Mouse (Mus musculus) neural tube, embryonic 14.5 days (tissue): ENCODE results near the gene Slc20a1. TPM values are rescaled to one million over a fixed set of nuclear protein-coding genes. Genes with fewer than 3 reads are reported as not detected.

Experiments
- ATAC-seq: fragments of 200-750 bp; cut with Nextera tagmentation; 2 replicates; pipeline ENCODE4 v1.8.0; 2017; ENCODE audit warnings: low read depth, mild to moderate bottlenecking, moderate TSS enrichment, moderate library complexity
- H3K27ac ChIP-seq: fragments of 300-500 bp; sonication (generic); 2 replicates; pipeline ENCODE4 v1.5.1; 2014; ENCODE audit warnings: low read depth, mild to moderate bottlenecking, control low read depth, low read length, moderate library complexity, mixed read lengths
- H3K27me3 ChIP-seq: fragments of 300-500 bp; sonication (generic); 2 replicates; pipeline ENCODE4 v1.6.1; 2014; ENCODE audit warnings: low read length; ENCODE audit not compliant: control insufficient read depth, insufficient read depth
- H3K36me3 ChIP-seq: fragments of 300-500 bp; sonication (generic); 2 replicates; pipeline ENCODE4 v1.6.1; 2014; ENCODE audit warnings: low read length, mixed read lengths; ENCODE audit not compliant: control insufficient read depth, insufficient read depth
- H3K4me1 ChIP-seq: fragments of 300-500 bp; sonication (generic); 2 replicates; pipeline ENCODE4 v1.6.1; 2014; ENCODE audit warnings: low read length; ENCODE audit not compliant: control insufficient read depth, insufficient read depth
- H3K4me2 ChIP-seq: fragments of 300-500 bp; sonication (generic); 2 replicates; pipeline ENCODE4 v1.6.1; 2014; ENCODE audit warnings: mild to moderate bottlenecking, low read depth, low read length, control low read depth
- H3K4me3 ChIP-seq: fragments of 300-500 bp; sonication (generic); 2 replicates; pipeline ENCODE4 v1.5.1; 2014; ENCODE audit warnings: low read depth, low read length, control low read depth, mixed read lengths
- H3K9ac ChIP-seq: fragments of 300-500 bp; sonication (generic); replicated peaks from 2 replicates; pipeline ENCODE4 v1.6.1; 2014; ENCODE audit warnings: low read depth, mild to moderate bottlenecking, control low read depth, low read length, mixed read lengths
- H3K9me3 ChIP-seq: fragments of 300-500 bp; sonication (generic); 2 replicates; pipeline ENCODE4 v1.6.1; 2016; ENCODE audit warnings: low read length; ENCODE audit not compliant: control insufficient read depth
- WGBS: fragments of 180-500 bp; shearing (Covaris S2); extraction: QIAGEN DNeasy Blood & Tissue Kit; methylation state at CpG from one replicate; pipeline ENCODE4 v1.1.7; 2014; 5-methylcytosine and 5-hydroxymethylcytosine counted together
- polyA plus RNA-seq: library from polyadenylated mRNA; unstranded; fragments of >200 nt; fragmentation: Nextera tagmentation; extraction: Ambion mirVana; gene quantifications from 2 replicates; pipeline ENCODE4 v1.2.1, GENCODE M21; 2014

The Slc20a1 gene
- polyA plus RNA-seq, 1 experiment from 2014 or later, result 56.3 TPM

DNA sequence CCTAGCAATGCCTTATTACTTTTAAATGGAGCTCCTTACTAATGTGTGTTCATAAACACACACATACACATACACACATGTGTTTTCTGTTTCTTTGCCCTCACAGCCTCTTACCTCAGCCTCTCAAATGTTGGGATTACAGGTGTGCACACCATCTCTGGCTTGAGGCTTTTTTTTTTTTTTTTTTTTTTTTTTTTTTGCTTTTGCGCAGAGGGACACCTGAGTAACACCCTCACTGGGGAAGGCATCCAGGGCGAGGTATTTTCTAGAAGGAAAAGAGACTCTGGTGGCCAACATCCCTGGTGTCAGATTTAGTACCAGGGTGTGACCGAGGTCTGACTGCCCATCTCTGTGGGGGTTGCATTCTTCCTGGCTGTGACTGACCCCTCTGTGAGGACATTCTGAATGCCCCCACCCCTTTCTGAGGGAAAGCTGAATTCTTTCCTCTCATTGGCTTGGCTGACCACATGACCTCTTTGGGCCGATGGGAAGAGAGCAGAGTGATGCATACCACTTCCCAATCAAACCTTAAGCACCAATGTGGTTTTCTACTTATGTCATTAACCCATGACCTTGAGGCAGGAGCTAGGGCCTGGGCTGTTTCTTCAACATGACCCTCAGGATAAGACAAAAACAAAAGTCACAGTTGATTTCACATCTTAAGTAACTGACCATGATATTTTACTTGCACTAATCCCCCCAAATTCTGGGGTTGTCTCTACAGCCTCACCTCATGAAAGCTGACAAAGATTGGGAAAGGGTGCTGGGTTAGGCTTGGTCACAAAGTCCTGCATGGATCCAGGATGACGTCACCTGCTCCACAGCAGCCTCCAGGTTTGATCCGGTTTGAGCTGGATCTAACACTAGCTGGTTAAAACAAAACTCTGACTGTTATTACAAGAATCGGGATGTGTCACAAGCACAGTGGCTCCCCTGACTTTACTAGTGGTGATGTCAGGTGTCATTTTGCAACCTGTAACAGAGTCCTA lies 43.6 kb downstream of the Slc20a1 start:
- Histone ChIP-seq H3K4me2 (no peak overlapping the region), H3K9ac (no peak overlapping the region), H3K27ac (no peak overlapping the region), H3K27me3 (no peaks in the 10 kb centered on the region), H3K36me3 (no peaks in the 10 kb centered on the region), H3K4me1 (no peaks in the 10 kb centered on the region), H3K9me3 (no peaks in the 10 kb centered on the region), H3K4me3 (no peak overlapping the region)
- 63% methylated on average over 7 of the region's 7 CpGs for WGBS
- no peak for ATAC-seq

- no peak overlapping the region for H3K4me3 ChIP-seq
- 88% methylated on average over 4 of the region's 4 CpGs for WGBS
- H3K9ac ChIP-seq, result no peak overlapping the region
- H3K4me2 ChIP-seq, result no peak overlapping the region
- H3K9me3 ChIP-seq, result no peaks in the 10 kb centered on the region
- no peak overlapping the region for H3K27ac ChIP-seq
- ATAC-seq, result no peak
- no peaks in the 10 kb centered on the region for H3K27me3 ChIP-seq
- no peaks in the 10 kb centered on the region for H3K4me1 ChIP-seq
- H3K36me3 ChIP-seq, result no peaks in the 10 kb centered on the region
These were observed 44.4 kb downstream of the Slc20a1 start for GRCm38 (mm10) chr2:129243005-129243404.

DNA sequence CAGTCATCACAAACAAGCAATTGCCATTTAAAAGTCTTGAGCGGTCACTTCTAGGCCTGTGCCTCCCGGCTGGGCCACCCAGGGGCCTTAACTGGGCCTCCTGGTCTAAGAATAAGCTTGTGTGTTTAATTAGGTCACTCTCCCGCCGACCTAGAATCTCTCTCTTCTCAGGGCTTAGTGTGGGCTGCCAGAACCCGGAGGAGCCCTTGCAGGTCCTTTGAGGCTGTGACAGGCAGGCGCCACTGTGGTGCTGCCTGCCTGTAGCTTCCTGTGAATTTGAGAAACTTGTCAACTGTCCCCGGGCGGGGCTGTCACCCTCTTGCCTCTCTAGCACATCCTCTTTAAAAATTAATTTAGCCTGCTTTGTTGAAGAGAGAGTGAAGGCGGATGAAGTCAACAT lies 45.2 kb downstream of the Slc20a1 start:
- no peak overlapping the region for H3K27ac ChIP-seq
- no peaks in the 10 kb centered on the region for H3K36me3 ChIP-seq
- H3K4me2 ChIP-seq, result no peak overlapping the region
- H3K4me3 ChIP-seq, result no peak overlapping the region
- no peaks in the 10 kb centered on the region for H3K4me1 ChIP-seq
- H3K9me3 ChIP-seq, result no peaks in the 10 kb centered on the region
- 63% methylated on average over 9 of the region's 9 CpGs for WGBS
- no peak for ATAC-seq
- no peaks in the 10 kb centered on the region for H3K27me3 ChIP-seq
- no peak overlapping the region for H3K9ac ChIP-seq

- H3K27ac ChIP-seq, result no peak overlapping the region
- H3K4me1 ChIP-seq, result no peaks in the 10 kb centered on the region
- no peaks in the 10 kb centered on the region for H3K27me3 ChIP-seq
- 82% methylated on average over 20 of the region's 20 CpGs for WGBS
- no peak for ATAC-seq
- H3K36me3 ChIP-seq, result no peaks in the 10 kb centered on the region
- no peaks in the 10 kb centered on the region for H3K9me3 ChIP-seq
- no peak overlapping the region for H3K4me2 ChIP-seq
- H3K9ac ChIP-seq, result no peak overlapping the region
- H3K4me3 ChIP-seq, result no peak overlapping the region
These were observed 46.0 kb downstream of the Slc20a1 start for GRCm38 (mm10) chr2:129244446-129245120.

- WGBS, result 65% methylated on average over 5 of the region's 5 CpGs
- Histone ChIP-seq H3K9me3 (no peaks in the 10 kb centered on the region), H3K4me3 (no peak overlapping the region), H3K27me3 (no peaks in the 10 kb centered on the region), H3K36me3 (no peaks in the 10 kb centered on the region), H3K4me2 (no peak overlapping the region), H3K4me1 (no peaks in the 10 kb centered on the region), H3K27ac (no peak overlapping the region), H3K9ac (no peak overlapping the region)
- no peak for ATAC-seq
These were observed 47.1 kb downstream of the Slc20a1 start for GRCm38 (mm10) chr2:129245618-129246017.

DNA sequence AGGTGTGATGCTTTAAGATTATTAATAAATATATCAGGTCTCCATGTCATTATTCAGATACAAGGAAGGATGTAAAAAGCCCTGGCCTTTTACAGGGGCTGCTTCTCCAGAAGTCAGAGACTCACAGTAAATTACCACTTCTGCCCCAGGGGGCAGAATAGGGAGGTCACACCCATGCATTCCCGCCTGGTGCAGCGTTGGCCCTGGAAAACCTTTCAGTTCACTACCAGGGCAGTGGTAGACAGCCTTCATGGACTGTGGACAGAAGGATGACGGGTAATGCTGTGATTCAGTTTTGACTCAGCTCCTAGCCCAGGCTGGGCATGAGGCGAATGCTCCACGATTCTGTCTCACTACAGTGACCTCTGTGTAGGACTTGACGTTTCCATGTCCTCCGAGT lies 47.9 kb downstream of the Slc20a1 start:
- H3K4me1 ChIP-seq, result no peaks in the 10 kb centered on the region
- WGBS, result 79% methylated on average over 7 of the region's 7 CpGs
- H3K27me3 ChIP-seq, result no peaks in the 10 kb centered on the region
- H3K27ac ChIP-seq, result no peak overlapping the region
- no peaks in the 10 kb centered on the region for H3K9me3 ChIP-seq
- no peak overlapping the region for H3K9ac ChIP-seq
- no peak overlapping the region for H3K4me3 ChIP-seq
- no peaks in the 10 kb centered on the region for H3K36me3 ChIP-seq
- H3K4me2 ChIP-seq, result no peak overlapping the region
- ATAC-seq, result no peak

- Histone ChIP-seq H3K4me3 (no peak overlapping the region), H3K4me2 (no peak overlapping the region), H3K9me3 (no peaks in the 10 kb centered on the region), H3K36me3 (no peaks in the 10 kb centered on the region), H3K27ac (no peak overlapping the region), H3K4me1 (no peaks in the 10 kb centered on the region), H3K9ac (no peak overlapping the region), H3K27me3 (no peaks in the 10 kb centered on the region)
- ATAC-seq, result no peak
- WGBS, result 95% methylated on average over 12 of the region's 12 CpGs
These were observed 48.4 kb downstream of the Slc20a1 start for GRCm38 (mm10) chr2:129246924-129247323.

DNA sequence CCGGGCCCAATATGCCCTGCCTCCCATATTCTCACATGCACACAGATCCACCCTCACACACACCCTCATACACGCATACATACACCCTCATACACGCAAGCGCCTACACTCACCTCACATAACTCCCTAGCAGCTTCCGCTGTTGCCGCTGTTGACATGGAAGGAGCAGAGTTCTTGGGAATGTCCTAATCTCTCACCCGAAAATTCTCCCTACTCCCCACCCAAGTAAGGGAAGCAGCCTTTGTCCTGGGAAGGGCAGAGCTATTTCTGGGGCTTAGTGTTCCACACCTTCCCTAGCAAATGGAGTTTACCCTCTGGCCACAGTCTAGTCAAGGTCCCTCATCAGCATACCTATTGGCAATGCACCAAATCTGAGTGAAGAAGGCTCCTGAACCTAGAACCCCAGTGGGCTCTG lies 49.1 kb downstream of the Slc20a1 start:
- 94% methylated on average over 7 of the region's 7 CpGs for WGBS

GRCm38 (mm10) chr2:129249321-129249720 lies 50.8 kb downstream of the Slc20a1 start:
- H3K4me2 ChIP-seq, result no peak overlapping the region
- H3K9me3 ChIP-seq, result no peaks in the 10 kb centered on the region
- no peak for ATAC-seq
- no peaks in the 10 kb centered on the region for H3K36me3 ChIP-seq
- H3K27ac ChIP-seq, result no peak overlapping the region
- H3K9ac ChIP-seq, result no peak overlapping the region
- H3K4me3 ChIP-seq, result no peak overlapping the region
- WGBS, result 67% methylated on average over 1 of the region's 1 CpGs
- no peaks in the 10 kb centered on the region for H3K27me3 ChIP-seq
- no peaks in the 10 kb centered on the region for H3K4me1 ChIP-seq

More for the DNA sequence above, 49.1 kb downstream of the Slc20a1 start:
- Histone ChIP-seq H3K36me3 (no peaks in the 10 kb centered on the region), H3K9ac (no peak overlapping the region), H3K4me1 (no peaks in the 10 kb centered on the region), H3K27ac (no peak overlapping the region), H3K9me3 (no peaks in the 10 kb centered on the region), H3K4me2 (no peak overlapping the region), H3K27me3 (no peaks in the 10 kb centered on the region), H3K4me3 (no peak overlapping the region)
- ATAC-seq, result no peak
